Mouse (Mus musculus) adrenal gland, adult 2 months (tissue): Measurements from ENCODE around the gene Pih1d3. TPM values are rescaled to one million over a fixed set of nuclear protein-coding genes. Genes with fewer than 3 reads are reported as not detected.
A peak's percentile ranks its signal among the peaks of the same experiment; 100 is the strongest.

Experiments used
- DNase-seq: peaks from one replicate; pipeline ENCODE4 v3.0.0; 2021
- long read RNA-seq: library from polyadenylated mRNA; stranded (forward); transcript quantifications from one replicate; pipeline ENCODE4 v2.0.0, GENCODE M21; 2021
- polyA plus RNA-seq: library from polyadenylated mRNA; depleted of rRNA; stranded (reverse); fragments of >200 nt; gene quantifications from 2 replicates; pipeline ENCODE4 v1.2.3, GENCODE M21; 2012; rRNA removed
- total RNA-seq, 2 experiments: library from RNA; stranded (reverse); gene quantifications; 2 replicates each; pipeline ENCODE4 v1.2.3; 2021

Pih1d3 gene
- total RNA-seq (not detected), polyA plus RNA-seq (not detected in 2 replicates)
- long read RNA-seq = 0 reads

DNA sequence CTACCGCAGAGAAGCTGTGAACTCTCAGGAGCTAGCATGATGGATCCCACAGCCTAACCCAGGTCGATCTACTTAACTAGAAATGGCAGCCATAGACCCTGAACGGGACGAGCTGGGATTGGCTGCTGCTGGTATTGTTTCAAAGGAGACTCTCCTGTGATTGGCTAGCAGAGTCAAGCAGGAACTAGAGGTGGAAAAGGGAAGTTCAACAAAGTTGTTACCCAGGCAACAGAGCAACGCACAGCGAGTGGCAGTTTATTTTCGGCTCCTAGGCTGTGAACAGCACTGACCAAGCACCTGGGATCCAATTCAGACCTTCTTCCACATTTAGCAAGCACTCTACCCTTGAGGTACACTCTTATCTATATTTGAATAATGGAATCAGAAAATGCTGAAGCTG is at the start of gene Pih1d3, which contains the start of gene 4931428L18Rik:
TSS of gene Pih1d3 (plus strand) at position 275 of the 400 bp plus-strand sequence.
TSS of gene 4931428L18Rik (minus strand) at position 121 of the 400 bp plus-strand sequence.
- no peak for DNase-seq

DNA sequence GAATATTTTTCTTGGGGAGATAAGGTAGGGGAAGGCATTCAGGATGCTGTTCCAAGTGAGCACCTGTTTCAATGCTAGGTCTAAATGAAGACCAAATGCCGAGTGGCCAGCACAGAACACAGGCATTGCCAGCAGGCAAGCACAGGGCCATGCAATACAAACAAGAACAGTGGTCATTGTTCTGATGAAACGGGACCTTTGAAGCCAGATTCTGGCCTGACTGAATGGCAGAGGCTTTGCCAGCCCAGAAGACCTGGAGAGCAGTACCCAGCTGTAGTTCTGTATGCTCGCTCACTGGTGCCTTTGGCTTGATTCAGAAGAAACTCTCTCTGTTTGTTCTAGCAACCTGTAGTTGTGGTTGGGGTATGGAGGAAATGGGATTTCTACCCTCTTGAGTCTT is 47.2 kb upstream of the Pih1d3 start:
- no peak for DNase-seq

DNA sequence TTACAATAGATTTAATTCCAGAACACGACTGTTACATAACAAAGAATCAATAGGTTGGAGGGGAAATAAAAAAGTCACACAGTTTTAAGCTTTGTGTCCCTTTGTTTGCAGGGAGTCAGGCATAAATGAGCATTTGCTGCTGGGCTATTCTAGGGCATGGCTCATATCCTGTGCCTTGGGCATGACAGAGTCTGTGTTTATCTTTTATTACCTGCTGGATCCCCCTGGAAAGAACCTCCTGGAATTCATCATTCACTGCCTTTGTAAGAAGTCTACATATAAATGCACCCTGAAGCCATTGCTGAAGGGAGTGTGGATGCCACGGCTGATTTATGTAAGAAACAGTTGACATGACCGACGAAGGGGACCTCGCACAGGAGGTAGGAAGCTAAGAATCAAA is 46.5 kb upstream of the Pih1d3 start, which contains the start of gene Lgsn:
TSS of gene Lgsn (plus strand) at position 301 of the 400 bp plus-strand sequence.
- DNase-seq = no peak

DNA sequence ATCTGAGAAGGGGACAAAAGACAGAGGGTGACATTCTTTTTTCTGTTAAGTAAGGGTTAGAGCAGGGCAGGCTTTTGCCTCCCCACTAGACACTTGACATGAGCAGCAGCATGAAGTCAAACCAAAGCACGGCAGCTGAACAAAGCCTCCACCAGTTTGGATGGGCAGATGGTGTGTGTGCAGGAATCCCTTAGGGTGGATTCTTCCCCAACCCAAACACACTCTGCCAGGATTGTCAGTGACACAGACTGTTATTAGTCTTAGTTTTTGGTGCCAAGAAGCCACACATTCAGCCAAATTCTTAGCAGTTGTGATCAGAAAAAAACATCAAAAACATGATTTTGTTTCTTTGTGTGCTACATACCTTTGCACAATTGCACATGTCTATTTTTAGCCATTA is 44.4 kb upstream of the Pih1d3 start:
- no peak for DNase-seq

DNA sequence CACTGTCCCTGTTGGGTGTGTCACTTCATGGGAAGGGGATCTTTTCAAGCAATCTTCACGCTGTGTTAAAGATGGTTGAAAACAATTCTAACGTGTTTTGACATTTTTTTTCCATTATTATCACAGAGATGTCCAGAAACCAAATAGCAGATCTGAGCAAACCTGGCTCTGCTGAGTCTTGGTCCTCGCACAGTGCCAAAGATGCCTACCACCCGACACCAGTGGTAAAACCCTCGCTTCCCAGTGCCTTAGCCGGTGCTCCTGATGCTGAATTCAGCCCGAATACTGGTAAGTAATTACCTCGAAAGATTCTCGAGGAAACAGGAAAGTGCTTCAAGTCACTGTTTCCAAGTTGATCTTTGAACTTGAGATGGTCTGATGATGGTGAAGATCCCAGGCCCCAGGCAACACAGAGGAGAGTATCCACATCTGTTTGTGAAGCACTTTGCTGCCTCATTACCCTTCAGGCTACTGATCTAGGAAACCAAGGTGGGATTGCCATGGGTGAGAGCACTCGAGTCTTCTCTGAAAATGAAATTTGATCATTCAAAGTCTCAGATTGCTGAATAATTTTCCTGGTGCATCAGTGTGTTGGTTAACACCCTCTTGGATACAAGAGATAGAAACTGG is 32.3 kb upstream of the Pih1d3 start:
- no peak for DNase-seq

DNA sequence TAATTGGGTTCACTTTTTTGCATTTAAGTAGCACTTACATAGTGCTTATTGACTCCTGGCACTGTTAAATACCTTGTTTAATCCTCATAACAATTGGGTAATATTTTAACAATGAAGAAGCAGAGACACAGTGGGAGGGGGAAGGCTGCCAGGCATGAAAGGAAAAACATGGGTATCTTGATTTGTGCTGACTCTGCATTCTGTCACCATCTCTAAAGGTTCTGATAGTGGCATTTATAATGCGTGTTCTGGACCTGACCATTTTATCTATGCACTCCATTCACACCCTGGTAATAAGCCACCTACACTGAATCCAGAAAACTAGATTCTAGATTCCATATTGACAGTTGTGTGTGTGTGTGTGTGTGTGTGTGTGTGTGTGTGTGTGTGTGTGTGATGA is 27.0 kb upstream of the Pih1d3 start:
- DNase-seq = no peak

DNA sequence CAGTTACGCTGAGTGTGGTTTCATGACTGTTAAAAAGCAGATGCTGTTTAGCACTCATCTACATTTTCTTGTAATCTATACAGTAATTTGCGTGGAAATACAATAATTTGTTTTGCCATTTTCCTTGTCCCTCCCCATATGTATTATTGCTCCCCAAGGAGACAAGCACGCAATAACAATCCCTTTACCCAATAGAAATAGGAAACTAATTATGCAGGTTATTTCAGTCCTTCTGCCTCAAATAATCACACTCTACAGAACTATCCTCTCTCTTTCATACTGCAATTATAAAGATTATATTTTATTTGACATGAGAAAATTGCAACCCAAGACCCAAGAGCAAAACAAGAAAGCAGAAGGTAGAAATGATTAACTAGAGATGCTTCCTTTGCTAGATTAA is 25.7 kb upstream of the Pih1d3 start:
- no peak for DNase-seq

DNA sequence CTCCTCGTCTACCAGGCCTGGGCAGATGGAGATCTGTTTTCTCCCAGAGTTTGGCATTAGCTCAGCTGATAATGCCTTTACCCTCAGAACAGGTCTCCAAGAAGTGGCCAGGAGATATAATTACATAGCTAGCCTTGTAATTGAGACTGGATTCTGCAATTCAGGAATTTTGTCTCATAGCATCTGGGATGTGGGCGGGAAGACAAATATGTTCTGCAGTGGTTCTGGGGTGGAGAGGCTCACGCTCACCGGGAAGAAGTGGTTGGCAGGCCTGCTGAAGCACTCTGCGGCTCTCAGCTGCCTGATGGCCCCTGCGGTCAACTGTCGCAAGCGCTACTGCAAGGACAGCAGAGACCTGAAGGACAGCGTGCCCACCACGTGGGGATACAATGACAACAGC is 18.9 kb upstream of the Pih1d3 start:
- DNase-seq = no peak

DNA sequence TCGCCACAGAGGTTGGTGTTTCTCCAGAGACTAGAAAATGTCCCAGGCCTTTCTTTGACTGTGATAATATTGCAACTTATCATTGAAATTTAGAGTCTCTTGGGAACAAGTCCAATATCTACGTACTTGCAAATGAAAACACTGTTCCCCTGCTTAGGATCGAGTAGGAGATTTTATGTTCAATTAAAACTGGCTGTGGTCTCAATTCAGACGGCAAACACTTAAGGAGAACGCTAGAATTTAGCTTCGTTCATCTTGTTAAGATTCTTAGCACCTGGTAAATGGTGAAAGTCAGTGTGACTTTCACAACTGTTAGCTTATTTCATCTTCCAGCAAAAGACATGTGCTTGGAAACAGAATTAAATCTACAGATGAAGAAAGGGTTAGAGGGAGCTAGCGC is 17.3 kb upstream of the Pih1d3 start:
- DNase-seq = no peak

DNA sequence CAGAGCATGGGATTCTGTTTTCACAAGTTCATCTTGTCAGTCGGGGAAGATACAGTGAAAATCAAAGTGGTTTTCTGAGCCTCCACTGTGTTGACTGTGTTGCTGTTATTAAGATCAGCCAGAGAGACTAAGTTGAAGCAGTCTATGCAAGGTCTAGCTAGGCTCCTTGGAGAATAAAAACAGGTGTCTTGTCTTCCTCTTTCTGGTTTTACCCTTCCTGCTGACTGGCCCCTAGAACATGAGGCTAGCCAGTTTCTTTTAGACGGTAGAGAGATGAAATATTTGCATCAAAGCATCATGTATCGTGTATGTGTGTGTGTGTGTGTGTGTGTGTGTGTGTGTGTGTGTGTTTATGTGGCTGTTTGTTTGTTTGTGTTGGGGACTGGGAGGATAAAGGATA is 16.9 kb upstream of the Pih1d3 start:
- DNase-seq = no peak

DNA sequence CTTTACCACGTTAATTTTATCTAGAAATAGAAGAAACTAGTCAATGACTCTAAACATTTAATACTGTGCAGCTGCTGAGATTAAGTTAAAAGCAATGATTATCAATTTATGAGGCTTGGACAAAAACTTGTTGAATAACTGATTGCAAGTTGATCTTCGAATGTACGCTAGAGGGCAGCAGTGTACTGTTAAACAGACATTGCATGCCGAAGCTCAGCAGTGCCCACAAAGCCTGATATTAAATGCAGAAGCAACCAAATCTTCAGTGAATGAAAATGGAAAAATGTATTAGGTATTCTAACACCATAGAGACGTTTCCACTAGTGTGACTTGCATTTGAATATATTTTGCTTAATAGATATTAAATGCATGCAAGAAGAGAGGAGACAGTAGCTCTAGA is 12.5 kb upstream of the Pih1d3 start:
- peak; percentile 20 for DNase-seq

DNA sequence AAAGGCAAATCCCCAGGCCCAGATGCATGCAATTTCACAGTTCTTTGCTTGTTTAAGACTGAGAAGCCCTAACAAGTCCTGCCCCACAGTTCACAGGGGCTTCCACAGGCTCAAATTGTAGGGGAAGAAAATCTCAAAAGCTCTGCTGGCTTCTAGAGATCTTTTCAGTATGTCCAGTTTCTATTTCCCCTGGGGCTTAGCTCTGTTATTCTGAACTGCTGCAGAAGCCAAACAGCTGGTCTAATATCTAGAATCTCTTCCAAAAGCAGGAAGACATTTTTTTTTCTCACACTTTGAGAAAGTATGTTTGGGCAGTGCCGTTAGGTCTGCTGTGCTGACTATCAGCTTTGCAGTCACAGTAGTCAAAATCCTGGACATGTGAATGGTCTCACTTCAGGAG is 7.8 kb upstream of the Pih1d3 start:
- DNase-seq = no peak

DNA sequence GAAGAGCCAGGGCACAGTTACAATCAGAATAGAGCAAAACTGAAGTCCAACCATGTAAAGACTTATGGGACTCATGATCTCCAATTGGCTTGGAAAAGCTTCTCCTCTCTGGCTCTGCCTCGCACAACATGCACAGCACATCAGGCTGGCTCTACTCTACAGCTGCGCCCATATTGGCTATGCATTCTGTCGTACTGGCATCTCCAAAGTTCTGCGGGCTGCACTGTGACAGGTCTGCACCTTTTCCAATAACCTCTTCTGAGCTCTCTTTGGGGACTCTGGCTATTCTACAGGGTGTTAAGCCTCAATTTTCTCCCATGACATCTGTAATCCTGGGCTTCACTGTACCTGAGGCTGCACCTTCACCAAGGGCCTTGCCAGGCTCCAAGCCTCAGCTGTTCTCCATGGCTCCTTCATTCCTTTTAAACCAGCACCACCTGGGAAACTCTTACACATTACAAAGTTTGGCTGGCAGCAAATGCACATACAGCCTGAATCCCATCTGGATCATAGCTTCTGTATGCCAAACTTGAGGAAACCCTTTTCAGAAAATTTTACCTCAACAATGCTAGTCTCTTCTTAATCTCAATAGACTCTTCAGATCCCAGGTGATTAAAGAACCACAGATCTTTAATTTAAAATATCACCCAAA is 1.9 kb upstream of the Pih1d3 start:
- no peak for DNase-seq

DNA sequence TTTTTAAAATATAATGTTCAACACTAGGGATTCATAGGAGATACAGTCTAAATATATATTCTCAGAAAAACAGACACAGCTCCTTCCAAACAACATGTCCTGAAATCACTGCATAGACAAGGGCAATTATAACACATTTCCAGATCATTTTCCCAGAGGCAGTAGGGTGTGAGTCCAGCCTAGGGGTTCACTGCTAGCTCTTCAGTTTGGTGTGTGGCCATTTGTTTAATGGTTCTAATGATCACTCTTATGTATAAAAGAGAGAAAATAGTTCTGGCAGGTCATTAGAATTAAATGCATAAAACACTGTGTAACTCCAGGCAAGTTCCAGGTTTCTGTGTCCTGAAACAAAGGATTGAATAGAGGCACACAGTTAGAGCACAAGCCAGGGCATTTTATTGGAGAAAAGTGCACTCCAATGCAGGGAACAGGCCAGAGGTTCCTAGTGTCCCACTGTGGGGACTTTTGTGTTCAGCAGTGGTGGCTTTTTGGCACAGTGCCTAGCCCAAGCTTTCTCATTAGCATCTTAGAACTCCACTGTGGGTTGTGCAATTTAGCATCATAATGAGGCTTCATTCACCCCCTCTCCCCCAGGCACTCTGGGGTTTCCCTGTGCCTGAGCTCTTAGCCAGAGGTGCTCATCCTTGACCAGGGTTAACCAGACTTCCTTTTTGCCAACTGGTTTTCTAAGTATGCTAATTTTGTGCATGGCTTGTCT is 10.8 kb downstream of the Pih1d3 start:
- no peak for DNase-seq

DNA sequence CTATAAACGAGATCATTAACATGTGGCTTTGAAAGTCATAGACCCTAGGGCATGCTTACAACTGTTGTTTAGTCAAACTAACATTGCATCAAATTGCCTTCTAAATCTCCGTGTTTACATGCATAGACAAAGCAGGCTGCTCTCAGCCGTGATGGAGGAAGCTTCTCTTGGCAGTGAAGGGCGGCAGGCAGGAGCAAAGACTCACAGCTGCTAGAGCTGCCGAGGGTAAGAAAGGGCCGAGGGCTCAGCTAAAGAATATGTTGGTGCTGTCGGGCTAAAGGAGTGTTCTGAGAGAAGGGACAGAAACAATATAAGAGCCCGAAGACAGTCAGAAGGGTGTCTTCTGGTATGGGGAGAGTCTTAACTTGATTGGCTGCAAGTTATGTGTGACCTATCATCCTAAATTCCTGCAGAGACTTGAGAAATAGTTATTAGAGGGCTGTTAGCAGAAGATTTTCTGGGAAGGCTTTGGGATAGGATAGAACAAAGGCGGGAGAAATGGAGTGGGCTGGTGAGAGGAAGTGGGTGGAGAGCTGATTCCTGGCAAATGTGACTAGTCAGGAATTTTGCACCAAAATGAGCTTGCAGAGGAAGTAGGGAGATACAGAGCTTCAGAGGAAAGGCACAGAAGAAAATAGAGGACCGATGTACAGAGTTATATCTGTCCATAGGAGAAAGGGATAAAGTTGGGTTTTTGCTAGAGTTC is 37.7 kb downstream of the Pih1d3 start:
- DNase-seq = no peak

Other genes starting within 250 kb of the Pih1d3 start
- gene AC153137.1, start 244.9 kb upstream of the Pih1d3 start, total RNA-seq = not detected
- not detected in 2 replicates for gene AC153137.1, start 244.9 kb upstream of the Pih1d3 start, polyA plus RNA-seq
- not detected for gene Lgsn, start 46.4 kb upstream of the Pih1d3 start, total RNA-seq
- gene Lgsn, start 46.4 kb upstream of the Pih1d3 start, polyA plus RNA-seq = not detected in 2 replicates
- gene 4931428L18Rik, start 154 bp upstream of the Pih1d3 start, total RNA-seq = not detected
- 0.16 and 0.20 TPM in 2 replicates for gene 4931428L18Rik, start 154 bp upstream of the Pih1d3 start, polyA plus RNA-seq